Mouse (Mus musculus): ENCODE results near the gene Sbk3. TPM values are rescaled to one million over a fixed set of nuclear protein-coding genes. Genes with fewer than 3 reads are reported as not detected.

Gene Sbk3
- total and polyA plus RNA-seq, 2 experiments from 2014 or later = 2.7 to 3.9 TPM

- TF ChIP-seq CTCF (IDR thresholded peaks at IDR 0.05; ENCODE audit: low read depth) = peak; percentile 87
- TF ChIP-seq EP300 (IDR thresholded peaks at IDR 0.05; ENCODE audit: low read depth) = no peak
- peak; percentile 43 for DNase-seq (ENCODE audit: low spot score)
- no peaks in the 10 kb centered on the region for H3K9me3 ChIP-seq (replicated peaks; ENCODE audit: control insufficient read depth, low read length)
- 41% methylated on average over 2 of the region's 2 CpGs for WGBS
- no peak for ATAC-seq (ENCODE audit: insufficient read depth, low read depth)
- H3K9ac ChIP-seq (replicated peaks; ENCODE audit: low read depth, low read length) = no peak overlapping the region
- H3K4me2 ChIP-seq (ENCODE audit: low read depth, low read length) = no peak overlapping the region
- H3K4me3 ChIP-seq (ENCODE audit: low read depth, low read length) = no peak overlapping the region
- no peak overlapping the region for H3K27ac ChIP-seq (ENCODE audit: low read depth)
- H3K4me1 ChIP-seq (ENCODE audit: control insufficient read depth, insufficient read depth) = peaks cover 2% of the 10 kb centered on the region; the same call in 1 of the 2 replicates
- no peaks in the 10 kb centered on the region; the same call in 1 of the 2 replicates for H3K36me3 ChIP-seq (replicated peaks; ENCODE audit: control insufficient read depth, insufficient read depth, low read length)
- H3K27me3 ChIP-seq (ENCODE audit: control insufficient read depth, insufficient read depth, low read length) = no peaks in the 10 kb centered on the region
Measured at GRCm38 (mm10) chr7:4938456-4938855, 32.5 kb downstream of the Sbk3 start.

- ATAC-seq (ENCODE audit: insufficient read depth, low read depth) = no peak
- no peak for TF ChIP-seq CTCF (IDR thresholded peaks at IDR 0.05; ENCODE audit: low read depth)
- no peak for TF ChIP-seq EP300 (IDR thresholded peaks at IDR 0.05; ENCODE audit: low read depth)
- no peaks in the 10 kb centered on the region for H3K9me3 ChIP-seq (replicated peaks; ENCODE audit: control insufficient read depth, low read length)
Measured at GRCm38 (mm10) chr7:4937392-4937791, 33.6 kb downstream of the Sbk3 start.

DNA sequence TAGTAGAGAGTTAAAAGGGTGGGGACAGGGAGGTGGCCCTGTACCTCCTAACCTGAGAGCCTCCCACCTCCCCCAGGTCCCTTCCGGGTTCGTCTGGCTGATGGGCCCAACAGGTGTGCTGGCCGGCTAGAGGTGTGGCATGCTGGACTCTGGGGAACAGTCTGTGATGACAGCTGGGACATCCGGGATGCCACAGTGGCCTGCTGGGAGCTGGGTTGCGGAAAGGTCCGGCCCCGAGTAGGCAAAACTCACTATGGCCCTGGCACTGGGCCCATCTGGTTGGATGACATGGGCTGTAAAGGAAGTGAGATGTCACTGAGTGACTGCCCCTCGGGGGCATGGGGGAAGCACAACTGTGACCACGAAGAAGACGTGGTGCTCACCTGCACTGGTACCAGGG lies 34.1 kb downstream of the Sbk3 start:
- 49% methylated on average over 10 of the region's 10 CpGs for WGBS
- H3K4me2 ChIP-seq (ENCODE audit: low read depth, low read length) = no peak overlapping the region
- H3K36me3 ChIP-seq (replicated peaks; ENCODE audit: control insufficient read depth, insufficient read depth, low read length) = no peaks in the 10 kb centered on the region; the same call in 1 of the 2 replicates
- no peaks in the 10 kb centered on the region for H3K27me3 ChIP-seq (ENCODE audit: control insufficient read depth, insufficient read depth, low read length)
- no peak overlapping the region for H3K27ac ChIP-seq (ENCODE audit: low read depth)
- DNase-seq (ENCODE audit: low spot score) (no peak), ATAC-seq (ENCODE audit: insufficient read depth, low read depth) (no peak)
- TF ChIP-seq CTCF (IDR thresholded peaks at IDR 0.05; ENCODE audit: low read depth) = no peak
- TF ChIP-seq EP300 (IDR thresholded peaks at IDR 0.05; ENCODE audit: low read depth) = no peak
- no peak overlapping the region for H3K4me3 ChIP-seq (ENCODE audit: low read depth, low read length)
- no peaks in the 10 kb centered on the region for H3K9me3 ChIP-seq (replicated peaks; ENCODE audit: control insufficient read depth, low read length)
- H3K4me1 ChIP-seq (ENCODE audit: control insufficient read depth, insufficient read depth) = no peaks in the 10 kb centered on the region
- H3K9ac ChIP-seq (replicated peaks; ENCODE audit: low read depth, low read length) = no peak overlapping the region

More at GRCm38 (mm10) chr7:4937392-4937791, 33.6 kb downstream of the Sbk3 start:
- H3K4me1 ChIP-seq (ENCODE audit: control insufficient read depth, insufficient read depth) = no peaks in the 10 kb centered on the region
- no peak overlapping the region for H3K4me3 ChIP-seq (ENCODE audit: low read depth, low read length)
- H3K27ac ChIP-seq (ENCODE audit: low read depth) = no peak overlapping the region
- H3K27me3 ChIP-seq (ENCODE audit: control insufficient read depth, insufficient read depth, low read length) = no peaks in the 10 kb centered on the region
- no peak overlapping the region for H3K4me2 ChIP-seq (ENCODE audit: low read depth, low read length)
- no peaks in the 10 kb centered on the region; the same call in 1 of the 2 replicates for H3K36me3 ChIP-seq (replicated peaks; ENCODE audit: control insufficient read depth, insufficient read depth, low read length)
- WGBS = 66% methylated on average over 11 of the region's 11 CpGs
- H3K9ac ChIP-seq (replicated peaks; ENCODE audit: low read depth, low read length) = no peak overlapping the region
- no peak for DNase-seq (ENCODE audit: low spot score)

GRCm38 (mm10) chr7:4934160-4934914 lies 36.6 kb downstream of the Sbk3 start:
- DNase-seq (ENCODE audit: low spot score) (no peak), ATAC-seq (ENCODE audit: insufficient read depth, low read depth) (no peak)
- WGBS = 71% methylated on average over 4 of the region's 4 CpGs
- Histone ChIP-seq H3K4me2 (ENCODE audit: low read depth, low read length) (no peak overlapping the region), H3K27me3 (ENCODE audit: control insufficient read depth, insufficient read depth, low read length) (no peaks in the 10 kb centered on the region), H3K9me3 (replicated peaks; ENCODE audit: control insufficient read depth, low read length) (no peaks in the 10 kb centered on the region), H3K27ac (ENCODE audit: low read depth) (no peak overlapping the region), H3K4me3 (ENCODE audit: low read depth, low read length) (no peak overlapping the region), H3K4me1 (ENCODE audit: control insufficient read depth, insufficient read depth) (no peaks in the 10 kb centered on the region), H3K9ac (replicated peaks; ENCODE audit: low read depth, low read length) (no peak overlapping the region), H3K36me3 (replicated peaks; ENCODE audit: control insufficient read depth, insufficient read depth, low read length) (no peaks in the 10 kb centered on the region; the same call in 1 of the 2 replicates)
- TF ChIP-seq CTCF (IDR thresholded peaks at IDR 0.05; ENCODE audit: low read depth) = no peak
- no peak for TF ChIP-seq EP300 (IDR thresholded peaks at IDR 0.05; ENCODE audit: low read depth)

DNA sequence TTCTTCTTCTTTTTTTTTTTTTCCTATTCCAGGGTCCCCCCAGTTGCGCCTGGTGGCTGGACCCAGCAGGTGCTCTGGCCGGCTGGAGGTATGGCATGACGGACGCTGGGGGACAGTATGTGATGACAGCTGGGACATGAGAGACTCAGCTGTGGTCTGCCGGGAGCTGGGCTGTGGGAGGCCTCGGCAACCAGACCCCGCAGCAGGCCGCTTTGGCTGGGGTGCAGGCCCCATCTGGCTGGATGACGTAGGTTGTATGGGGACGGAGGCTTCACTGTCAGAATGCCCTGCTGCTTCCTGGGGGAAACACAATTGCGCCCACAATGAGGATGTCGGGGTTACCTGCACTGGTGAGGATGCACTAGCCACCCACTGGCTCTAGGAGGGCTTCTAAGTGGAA lies 37.9 kb downstream of the Sbk3 start:
- WGBS = 53% methylated on average over 12 of the region's 12 CpGs
- no peak for DNase-seq (ENCODE audit: low spot score)
- H3K27ac ChIP-seq (ENCODE audit: low read depth) = no peak overlapping the region
- no peak for ATAC-seq (ENCODE audit: insufficient read depth, low read depth)
- H3K36me3 ChIP-seq (replicated peaks; ENCODE audit: control insufficient read depth, insufficient read depth, low read length) = no peaks in the 10 kb centered on the region; the same call in 1 of the 2 replicates
- H3K9ac ChIP-seq (replicated peaks; ENCODE audit: low read depth, low read length) = no peak overlapping the region
- no peaks in the 10 kb centered on the region for H3K9me3 ChIP-seq (replicated peaks; ENCODE audit: control insufficient read depth, low read length)
- H3K4me3 ChIP-seq (ENCODE audit: low read depth, low read length) = no peak overlapping the region
- H3K4me1 ChIP-seq (ENCODE audit: control insufficient read depth, insufficient read depth) = no peaks in the 10 kb centered on the region
- no peaks in the 10 kb centered on the region for H3K27me3 ChIP-seq (ENCODE audit: control insufficient read depth, insufficient read depth, low read length)
- no peak overlapping the region for H3K4me2 ChIP-seq (ENCODE audit: low read depth, low read length)
- TF ChIP-seq CTCF (IDR thresholded peaks at IDR 0.05; ENCODE audit: low read depth) = no peak
- no peak for TF ChIP-seq EP300 (IDR thresholded peaks at IDR 0.05; ENCODE audit: low read depth)

Data from heart, postnatal 0 days (tissue).